Mouse (Mus musculus) lung, postnatal 25 days (tissue): ENCODE data around the gene Mnat1.
"Not testable (repeated sequence)": the region's sequence is repeated elsewhere in the genome, so short reads cannot be mapped to it uniquely, and the experiment has no call there.

ENCODE experiments used
- DNase-seq: peaks from one replicate; pipeline ENCODE4 v3.0.0; 2022; ENCODE audit warnings: low spot score

Gene Mnat1

DNA sequence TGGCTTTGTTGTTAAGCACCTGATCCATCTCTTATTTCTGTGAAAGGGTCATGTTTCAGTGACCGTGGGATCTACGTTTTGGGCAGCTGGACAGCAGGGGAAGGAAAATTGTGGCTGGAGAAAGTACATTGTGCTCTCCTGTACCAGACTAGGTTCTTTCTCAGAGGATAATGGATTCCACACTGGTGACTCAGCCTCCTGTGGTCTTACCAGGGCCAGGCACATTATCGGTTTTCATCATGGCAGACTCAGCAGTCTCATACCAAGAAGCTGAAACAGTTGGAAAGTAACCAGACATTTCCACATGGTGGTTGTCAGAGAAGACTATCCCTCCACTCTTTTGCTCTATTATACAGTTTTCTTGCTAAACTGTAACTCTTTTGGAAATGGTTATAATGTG lies 23.7 kb downstream of the Mnat1 start:
- DNase-seq: peak; percentile 28

DNA sequence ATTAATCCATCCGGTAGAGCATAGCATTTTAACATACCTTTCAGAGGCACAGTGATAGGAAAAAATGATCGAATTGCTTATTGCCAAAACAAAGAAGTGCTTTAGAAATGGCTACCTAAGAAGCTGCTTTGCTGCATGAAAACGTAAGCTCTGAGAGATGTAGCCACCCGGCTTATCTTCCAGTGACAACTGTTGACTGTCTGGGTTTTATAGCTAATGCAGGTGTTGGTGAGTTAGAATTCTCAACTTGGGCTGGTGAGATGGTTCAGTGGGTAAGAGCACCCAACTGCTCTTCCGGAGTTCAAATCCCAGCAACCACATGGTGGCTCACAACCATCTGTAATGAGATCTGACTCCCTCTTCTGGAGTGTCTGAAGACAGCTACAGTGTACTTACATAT lies 27.5 kb downstream of the Mnat1 start:
- not testable (repeated sequence) for DNase-seq

DNA sequence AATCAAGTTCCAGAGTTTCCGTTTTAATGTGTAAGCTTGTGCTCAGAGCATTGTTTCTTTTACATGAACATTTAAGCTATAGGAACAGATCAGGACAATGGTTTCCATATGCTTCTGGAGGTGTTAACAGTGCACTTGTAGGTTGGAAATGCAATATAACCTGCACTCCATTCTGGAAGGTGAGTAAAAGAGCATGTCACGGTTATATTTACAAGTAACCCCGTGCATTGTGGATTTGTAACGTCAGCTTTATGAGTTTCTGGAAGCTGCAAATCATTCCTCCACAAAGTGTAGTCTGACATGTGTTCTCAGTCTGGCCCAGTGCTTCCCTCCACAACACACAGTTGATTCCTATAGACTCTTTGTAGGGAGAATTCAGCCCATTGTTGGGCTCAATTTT lies 30.6 kb downstream of the Mnat1 start:
- DNase-seq: no peak

DNA sequence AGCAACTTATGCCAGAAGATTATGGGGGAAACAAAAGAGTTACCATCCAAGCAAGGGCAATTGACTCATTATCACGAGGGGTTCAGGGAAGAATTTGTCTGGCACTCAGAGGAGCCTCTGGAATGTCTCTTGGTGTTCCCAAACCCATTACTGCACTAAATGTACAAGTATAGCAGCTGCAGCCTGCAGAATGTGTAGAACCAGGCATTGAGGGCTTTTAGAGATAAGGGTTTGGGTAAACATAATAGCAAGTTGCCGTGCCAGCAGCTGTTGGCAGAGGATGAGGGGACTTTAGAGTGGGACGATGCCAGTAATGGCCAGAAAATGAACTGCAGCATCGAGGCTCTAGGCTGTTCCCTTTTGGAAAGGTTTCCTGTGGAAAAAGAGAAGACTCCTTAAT lies 36.8 kb downstream of the Mnat1 start:
- DNase-seq: peak; percentile 70

DNA sequence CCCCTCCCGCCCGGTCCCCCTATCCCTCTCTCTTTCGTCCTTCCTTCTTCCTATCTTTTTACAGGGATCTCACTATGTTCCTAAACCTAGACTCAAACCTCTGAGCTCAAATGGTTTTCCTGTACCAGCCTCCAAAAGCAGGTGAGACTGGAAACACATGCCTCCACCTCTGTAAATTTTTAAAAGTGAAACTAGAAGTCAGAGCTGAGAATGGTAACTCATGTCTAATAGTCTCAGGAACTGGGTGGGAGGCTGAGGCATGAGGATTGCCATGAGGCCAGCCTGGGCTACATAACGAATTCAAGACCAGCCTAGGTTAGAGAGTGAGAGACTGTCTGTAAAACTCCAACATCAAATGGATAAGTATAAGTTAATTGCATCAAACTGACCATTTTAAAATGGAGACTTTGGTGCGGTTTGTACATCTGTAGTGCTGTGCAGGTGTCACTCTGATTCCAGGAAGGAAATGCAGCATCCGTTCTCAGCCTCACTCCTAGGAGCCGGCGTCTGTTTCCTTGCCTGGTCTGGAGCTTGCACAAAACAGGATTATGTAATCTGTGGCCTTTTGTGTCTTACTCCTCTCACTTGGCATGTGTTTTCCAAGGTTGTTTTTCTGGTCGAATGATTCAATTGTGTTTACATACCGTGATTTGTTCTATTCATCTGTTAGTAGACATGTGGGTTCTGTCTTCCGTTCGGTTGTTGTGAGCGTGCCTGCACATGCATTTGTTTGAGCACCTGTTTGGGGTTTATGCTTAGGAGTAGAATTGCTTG lies 39.1 kb downstream of the Mnat1 start:
- DNase-seq: peak; percentile 36

DNA sequence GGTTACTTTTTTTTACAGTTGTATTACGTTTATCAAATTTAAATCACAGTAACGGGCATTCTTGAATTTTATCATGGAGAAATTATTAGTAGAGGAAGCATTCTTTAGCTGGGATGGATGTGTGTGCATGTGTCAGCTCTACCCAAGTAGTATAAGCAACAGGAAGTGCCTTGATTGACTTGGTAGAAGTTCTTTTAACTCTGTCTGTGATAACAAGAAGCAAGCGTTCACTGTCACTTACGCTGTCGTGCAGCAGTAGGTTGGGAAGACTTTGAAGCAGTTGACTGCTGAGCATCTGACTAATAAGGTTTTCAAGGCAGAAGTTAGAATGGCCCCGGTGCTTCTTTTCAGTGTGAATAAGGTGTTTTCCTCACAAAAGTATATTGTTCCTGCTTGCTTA lies 47.3 kb downstream of the Mnat1 start:
- DNase-seq: no peak

DNA sequence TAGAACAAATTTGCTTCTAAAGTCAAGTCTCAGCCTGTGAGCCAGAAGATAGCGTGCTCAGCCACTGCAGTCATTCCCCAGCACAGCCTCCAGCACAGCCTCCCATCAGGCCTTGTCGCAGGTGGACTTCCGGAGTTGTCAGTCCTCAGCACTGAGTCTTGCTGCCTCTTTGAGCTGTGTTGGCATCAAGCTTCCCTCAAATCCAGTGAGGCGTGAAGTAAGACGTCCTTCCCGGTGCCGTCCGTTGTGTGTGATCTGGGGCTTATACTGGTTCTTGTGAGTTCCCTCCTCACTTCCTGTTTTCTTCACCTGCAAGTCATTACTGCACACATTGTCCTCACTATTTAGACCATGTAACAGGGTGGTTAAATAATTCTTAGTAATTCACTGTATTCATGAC lies 60.4 kb downstream of the Mnat1 start:
- no peak for DNase-seq

DNA sequence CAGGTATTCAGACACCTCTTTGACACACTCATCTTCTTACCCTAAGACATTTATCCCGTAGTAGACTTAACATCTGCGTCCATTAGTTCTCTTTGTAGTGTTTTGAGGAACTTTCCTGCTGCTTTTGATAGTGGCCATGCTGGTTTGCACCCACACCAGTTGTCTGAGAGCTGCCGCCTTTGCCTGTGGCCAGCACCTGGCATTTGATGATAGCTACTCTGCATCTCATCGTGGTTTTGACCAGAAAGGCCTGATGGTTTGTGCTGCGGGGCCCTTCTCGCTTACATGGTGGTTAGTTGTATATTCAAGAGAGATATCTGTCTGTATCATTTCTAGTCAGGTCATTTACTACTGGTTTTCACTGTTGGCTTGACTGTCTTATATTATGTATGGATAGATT lies 73.8 kb downstream of the Mnat1 start:
- no peak for DNase-seq

DNA sequence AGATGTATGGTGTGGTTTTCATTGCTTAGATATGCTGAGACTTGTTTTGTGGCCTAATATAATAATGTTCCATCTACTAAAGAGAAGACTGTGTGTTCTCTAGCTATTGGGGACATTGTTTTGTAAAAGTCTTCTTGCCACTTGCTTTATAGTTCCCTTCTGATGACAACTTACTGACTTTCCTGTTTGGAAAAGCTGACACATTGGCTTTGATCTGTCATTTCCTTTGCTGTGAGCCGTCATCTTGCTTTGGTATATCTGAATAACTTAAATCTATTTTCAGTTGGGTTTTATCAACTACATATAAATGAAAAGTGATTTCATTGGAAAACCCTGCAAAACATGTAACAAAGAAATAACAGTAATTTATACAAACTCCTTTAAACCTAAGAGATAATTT lies 74.9 kb downstream of the Mnat1 start:
- no peak for DNase-seq

DNA sequence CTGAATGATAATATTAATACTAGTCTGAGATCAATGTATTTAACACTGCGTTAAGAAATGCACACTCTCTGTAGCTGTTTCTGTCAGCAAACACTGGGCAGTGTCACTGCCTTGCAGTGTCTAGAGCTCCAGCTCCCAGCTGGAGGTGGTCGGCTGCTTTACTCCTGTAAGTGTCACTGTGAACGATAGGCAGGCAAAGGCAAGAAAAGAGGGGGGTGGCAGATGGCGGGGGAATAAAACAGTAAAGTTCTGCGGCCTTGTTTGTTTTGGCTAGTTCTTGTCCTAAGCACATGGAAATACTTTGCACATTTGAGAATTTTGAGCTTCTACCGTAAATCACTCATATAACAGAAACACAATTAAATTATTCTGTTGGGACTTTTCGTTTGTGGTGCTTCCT lies 75.9 kb downstream of the Mnat1 start:
- DNase-seq: no peak

DNA sequence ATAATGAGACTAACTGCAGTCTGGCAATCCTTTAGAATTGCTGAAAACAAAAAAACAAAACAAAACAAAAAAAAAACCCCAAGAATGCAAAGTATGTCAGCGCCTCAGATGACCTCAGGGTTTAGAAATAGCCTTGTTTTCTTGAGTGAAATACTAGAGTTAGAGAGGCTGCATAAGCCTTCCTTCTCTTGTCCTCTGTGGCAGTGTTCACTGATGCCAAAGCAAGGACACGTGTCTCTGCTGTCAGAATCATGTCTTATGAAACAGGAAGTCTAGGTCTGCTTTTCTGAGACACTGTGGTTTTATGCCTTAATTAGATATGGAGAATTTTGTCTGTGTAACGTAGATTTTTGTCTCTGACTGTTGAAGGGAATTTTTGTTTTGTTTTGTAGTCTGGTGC lies 78.1 kb downstream of the Mnat1 start:
- peak; percentile 67 for DNase-seq

DNA sequence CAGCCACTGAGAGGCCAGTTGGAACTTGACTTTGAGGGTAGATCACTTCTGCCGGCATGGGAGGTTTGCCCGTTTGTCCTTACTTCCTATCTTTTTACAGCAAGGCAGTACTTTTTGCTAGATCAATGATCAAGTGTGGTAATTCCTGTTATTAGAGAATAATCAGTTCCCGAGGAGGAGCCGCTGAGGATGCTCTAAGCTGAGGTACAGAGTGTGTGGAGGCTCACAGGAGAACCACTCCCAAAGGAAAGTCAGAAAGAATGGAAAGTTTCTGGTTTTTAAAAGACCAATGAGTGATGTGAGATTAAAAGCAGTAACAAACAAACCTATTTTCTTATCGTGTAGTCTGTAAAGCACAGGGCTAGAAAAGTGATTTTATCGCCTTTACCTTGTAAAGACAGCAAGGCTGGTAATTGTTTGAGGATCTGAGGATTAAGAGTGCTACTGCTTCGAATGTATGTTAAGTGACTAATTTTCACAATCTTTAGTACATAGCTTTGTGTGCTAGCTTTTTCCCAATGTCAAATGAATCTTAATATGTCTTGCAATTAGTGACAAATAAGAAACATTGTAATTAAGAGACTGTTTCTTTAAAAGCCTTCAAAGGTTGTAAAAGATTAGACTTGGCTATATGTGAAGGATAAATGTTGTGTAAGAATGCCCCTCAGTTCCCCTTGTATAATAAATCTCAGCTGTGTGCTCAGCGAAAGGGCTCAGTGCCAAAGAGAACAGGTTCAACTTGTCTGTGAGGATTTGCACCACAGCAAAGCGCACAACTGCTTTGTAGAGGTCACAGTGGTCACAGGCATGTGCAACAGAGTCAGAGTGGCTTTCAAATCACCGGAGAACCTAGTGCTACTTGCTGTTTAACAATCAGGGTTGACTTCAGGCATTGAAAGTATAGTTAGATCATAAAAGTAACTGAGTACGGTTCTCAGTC lies 82.5 kb downstream of the Mnat1 start:
- peak; percentile 83 for DNase-seq

DNA sequence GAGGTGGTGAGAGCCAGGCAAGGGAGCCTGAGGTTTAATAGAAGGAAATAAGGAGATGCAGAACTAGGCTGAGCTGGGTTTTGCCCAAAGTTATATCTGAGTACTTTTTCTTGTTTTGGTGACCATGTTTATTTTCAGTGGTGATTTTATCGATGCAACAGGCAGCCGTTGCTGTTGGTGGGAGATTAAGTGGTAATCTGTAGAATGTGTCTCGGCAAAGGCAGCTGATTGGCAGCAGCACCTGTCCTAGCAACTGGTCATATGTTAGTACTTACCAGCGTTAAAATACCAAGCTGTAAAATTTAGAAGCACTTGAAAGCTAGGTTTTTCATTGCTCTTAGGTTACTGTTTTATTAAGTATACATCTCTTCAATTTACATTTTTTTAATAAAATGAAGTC lies 83.5 kb downstream of the Mnat1 start:
- DNase-seq: no peak

DNA sequence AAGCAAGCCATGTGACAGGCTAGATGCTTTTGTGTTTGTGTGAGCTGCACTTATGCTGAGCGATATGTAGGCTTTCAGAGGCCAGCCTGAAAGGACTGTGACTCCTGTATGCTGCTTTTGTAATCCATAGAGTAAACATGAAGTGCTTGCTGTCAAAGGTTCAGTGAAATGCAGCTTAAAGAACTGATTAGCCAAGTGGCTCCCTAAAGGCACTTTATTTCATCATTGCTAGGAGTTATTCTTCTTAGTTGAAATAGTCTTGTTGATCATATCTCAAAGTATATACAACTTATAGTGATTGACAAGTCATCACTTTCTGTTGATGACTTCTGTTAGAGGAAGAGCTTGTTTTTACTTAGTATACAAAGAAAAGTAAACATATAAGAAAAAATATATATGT lies 83.9 kb downstream of the Mnat1 start:
- no peak for DNase-seq

DNA sequence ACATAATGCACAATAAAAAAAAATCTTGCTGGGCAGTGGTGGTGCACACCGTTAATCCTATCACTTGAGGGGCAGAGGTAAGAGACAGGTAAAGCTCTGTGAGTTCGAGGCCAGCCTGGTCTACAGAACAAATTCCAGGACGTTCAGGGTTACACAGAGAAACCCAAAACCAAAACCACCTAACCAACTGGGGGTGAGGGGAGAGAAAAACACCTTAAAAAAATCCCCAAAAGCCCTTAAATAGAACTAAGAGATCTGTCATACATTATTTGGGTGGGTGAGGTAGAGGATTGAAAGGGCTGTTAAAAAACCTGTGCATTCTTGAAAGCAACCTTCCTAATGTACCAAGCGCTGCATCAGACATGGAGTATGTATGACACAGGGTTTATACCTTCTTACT lies 85.0 kb downstream of the Mnat1 start:
- DNase-seq: no peak

DNA sequence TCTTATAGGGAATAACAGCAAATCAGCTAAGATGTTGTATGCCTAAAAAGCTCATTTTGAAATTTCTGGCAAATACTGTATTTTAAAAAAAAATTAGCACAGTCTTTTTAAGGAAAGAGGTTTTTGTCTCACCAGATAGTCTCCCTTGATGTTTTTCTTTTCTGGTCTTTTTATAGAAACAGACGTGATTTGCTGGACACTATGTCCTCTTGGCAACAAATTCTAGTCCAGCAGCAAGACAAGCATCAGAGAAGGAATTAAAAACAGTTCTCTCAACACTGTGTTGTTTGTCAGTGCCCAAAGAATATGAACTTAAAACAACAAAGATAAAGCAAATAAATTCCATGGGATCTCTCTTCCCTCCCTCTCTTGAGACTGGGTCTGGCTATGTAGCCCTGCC lies 85.6 kb downstream of the Mnat1 start:
- peak; percentile 45 for DNase-seq

DNA sequence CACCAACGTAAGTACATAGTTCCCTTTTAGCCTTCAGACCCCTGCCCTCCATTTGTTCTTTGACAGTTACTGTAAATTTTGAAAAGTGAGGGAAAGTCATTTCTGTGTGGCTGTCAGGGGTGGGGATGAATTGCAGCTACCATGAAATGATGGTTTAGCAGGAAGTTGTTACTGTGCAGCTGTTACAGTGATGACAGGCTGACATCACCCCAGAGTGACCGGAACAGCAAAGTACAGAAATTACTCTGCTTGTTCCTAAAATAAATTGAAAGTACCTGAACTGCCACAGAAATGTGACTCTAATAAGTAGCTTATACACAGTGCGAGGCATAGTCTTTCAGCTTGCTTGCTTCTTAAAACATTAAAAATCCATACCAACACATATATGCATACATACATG lies 86.9 kb downstream of the Mnat1 start:
- no peak for DNase-seq

DNA sequence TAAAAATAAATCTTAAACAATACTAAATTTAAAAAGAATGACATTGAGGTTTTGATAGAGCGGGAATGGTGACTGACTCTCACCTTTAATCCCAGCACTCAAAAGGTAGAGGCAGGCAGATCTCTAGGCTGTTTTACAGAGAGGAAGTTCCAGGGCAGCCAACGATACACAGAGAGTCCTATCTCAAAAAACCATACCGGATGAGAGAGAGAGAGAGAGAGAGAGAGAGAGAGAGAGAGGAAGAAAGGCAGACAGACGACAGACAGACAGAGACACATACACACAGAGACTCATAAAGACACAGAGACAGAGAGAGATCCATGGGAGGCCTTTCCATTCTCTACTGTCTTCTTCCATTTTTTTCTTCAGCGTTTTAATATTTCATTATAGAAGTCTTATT lies 92.3 kb downstream of the Mnat1 start:
- no peak for DNase-seq

DNA sequence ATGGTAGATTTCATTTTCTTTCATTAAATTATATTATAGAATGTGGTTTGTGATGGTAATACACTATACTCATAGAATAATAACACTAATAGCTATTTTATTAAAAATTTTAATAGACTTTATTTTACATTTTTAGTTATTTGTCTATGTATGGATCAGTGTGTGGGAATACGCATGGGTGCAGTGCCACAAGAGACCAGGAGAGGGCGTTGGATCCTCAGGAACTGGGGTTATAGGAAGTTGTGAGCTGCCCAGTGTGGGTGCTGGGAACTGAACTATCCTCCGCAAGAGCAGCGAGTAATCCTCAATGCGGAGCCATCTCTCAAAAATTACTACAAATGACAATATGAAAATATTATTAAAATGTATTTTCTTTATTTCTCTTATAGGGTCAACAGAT lies 95.1 kb downstream of the Mnat1 start:
- no peak for DNase-seq

DNA sequence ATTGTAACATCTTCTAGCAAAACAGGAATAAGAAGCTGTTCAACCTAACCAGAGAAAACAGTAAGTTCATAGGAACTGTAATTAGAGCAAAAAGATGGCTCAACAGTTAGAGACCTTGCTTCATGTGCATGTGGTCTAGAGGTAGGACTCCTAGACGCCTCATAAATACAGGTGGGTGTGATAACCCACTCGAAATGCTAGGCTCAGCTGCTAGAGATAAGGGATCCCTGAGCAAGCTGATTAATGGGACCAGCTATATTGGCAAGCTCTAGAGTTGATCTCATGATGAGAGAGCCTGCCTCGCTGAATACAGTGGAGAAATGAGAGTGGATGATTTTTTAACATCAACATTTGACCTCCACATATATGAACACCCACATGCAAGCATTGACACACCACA lies 97.7 kb downstream of the Mnat1 start:
- DNase-seq: no peak

DNA sequence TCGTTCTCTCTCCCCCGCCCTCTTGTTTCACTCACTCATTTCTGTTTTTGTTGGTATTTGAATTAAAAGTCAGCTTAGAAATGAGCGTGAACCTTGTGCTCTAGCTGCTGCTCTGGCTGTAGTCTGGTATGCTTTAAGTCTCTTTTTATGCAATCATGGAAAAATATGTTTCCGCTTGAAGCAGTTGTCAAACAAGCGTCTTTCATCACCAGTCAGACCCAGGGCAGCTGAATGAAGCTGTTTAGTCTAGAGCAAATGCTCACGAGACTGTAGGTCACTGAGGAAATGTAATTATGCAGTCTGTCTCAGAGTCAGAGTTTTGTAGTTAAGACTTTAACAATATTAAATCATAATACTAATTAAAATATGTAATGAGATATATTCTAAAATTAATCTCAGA lies 100.4 kb downstream of the Mnat1 start:
- no peak for DNase-seq

DNA sequence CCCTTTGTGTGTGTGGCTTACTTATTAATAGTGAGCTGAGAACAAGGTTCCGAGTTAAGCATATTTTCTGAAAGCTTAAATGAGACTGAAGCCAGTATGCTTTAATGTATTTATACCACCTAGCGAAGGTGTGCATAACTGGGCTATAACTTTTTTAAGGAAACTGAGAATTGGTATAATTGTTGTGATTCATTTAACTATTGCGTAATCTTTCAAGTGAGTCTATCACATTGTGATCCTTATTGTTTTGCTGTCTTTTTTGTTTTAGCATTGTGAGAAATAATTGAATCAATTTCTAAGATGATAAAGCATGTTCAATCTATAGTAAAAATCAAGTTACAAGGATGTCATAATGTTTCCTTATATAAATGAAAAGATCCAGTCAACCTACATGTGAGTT lies 104.9 kb downstream of the Mnat1 start:
- DNase-seq: no peak

DNA sequence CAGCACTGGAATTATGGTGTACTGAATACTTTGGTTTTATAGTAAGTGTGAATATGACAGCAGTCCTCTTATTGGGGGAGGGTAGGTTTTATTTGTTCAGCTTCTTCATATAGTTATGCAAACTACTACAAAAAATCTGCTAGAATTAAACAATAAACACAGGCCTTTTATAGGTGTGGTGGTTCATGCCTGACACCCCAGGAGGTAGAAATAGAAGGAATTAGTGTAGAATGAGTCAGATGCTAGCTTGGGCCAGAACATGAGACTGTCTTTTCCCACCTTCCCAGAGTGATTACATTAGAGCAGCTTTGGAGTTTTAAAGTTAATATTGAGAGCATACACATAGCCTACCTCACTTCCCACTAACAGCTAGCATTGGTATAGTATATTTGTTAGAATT lies 106.7 kb downstream of the Mnat1 start:
- DNase-seq: no peak
